Mouse (Mus musculus) G1E (cell line): Measurements from ENCODE around the gene Ttll12.

Experiments used
- CTCF ChIP-seq: IDR thresholded peaks from 2 replicates; pipeline ENCODE4 v1.5.1; 2012; ENCODE audit warnings: low read depth, low read length, inconsistent platforms, mixed read lengths
- GATA1 ChIP-seq: IDR thresholded peaks from 2 replicates; pipeline ENCODE4 v1.6.1; 2012; ENCODE audit warnings: borderline replicate concordance, low read length, inconsistent platforms, mixed read lengths
- GATA2 ChIP-seq: IDR thresholded peaks from 2 replicates; pipeline ENCODE4 v1.6.1; 2012; ENCODE audit warnings: low read depth, low read length, inconsistent platforms, borderline replicate concordance
- POLR2AphosphoS5 ChIP-seq: IDR thresholded peaks from 2 replicates; pipeline ENCODE4 v1.6.1; 2012; ENCODE audit warnings: low read depth, low read length, inconsistent platforms; ENCODE audit not compliant: insufficient replicate concordance
- TAL1 ChIP-seq: conservative IDR thresholded peaks from 2 replicates; pipeline ENCODE4 v1.6.1; 2012; ENCODE audit warnings: low read depth, low read length, inconsistent platforms, mixed read lengths

DNA sequence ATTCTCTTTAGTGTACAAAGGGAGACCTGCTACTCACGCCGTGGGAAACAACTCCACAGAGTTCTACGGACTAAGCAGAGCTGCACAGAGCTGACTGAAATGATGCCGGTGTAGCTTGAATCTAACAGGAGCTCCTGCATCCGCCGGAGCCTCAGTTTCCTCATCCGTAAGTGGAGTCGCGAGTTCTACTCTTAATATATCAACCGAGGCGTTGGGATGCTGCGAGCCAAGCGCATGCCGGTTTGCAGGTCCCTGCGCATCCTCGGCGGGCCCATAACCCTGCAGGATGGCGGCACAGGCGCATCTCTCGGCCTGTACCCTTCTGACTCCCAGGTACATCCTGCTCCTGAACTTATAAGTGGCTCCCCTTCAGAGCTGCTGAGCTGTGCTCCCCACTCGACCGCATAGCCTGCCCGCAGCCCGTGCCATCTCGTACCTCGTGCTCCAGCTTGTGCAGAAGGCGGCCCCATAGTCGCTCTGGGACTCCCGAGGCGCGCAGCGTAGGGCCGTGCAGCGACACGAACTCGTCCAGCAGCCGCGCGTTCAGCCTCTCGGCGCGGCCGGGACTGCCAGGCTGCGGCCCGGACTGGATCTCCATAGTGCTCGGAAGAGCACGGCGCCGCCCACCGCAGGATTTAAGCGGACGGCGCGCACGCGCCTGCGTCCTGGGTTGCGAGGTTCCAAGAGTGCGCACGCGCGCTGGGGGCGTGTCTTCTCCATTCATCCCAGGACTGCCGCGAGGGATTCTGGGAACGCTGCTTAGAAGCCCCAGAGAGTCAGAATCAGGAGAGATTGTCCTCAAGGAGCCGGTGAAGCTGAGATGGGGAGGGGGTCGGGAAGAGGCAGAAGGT, at the start of gene Ttll12:
- TF ChIP-seq CTCF: no peak
- TF ChIP-seq POLR2AphosphoS5: no peak
- TF ChIP-seq GATA1: no peak
- no peak for TF ChIP-seq TAL1
- no peak for TF ChIP-seq GATA2
